Mouse (Mus musculus) kidney, postnatal 0 days (tissue): ENCODE measurements around the gene Mien1. TPM values are rescaled to one million over a fixed set of nuclear protein-coding genes. Genes with fewer than 3 reads are reported as not detected.

Experiments
- ATAC-seq: fragments of 200-750 bp; cut with Nextera tagmentation; replicated peaks from 2 replicates; pipeline ENCODE4 v1.8.0; 2017; ENCODE audit warnings: low read depth, moderate number of reproducible peaks, moderate TSS enrichment, moderate library complexity; ENCODE audit not compliant: low FRiP score
- DNase-seq: peaks from one replicate; pipeline ENCODE4 v3.0.0-alpha.2; 2016; ENCODE audit warnings: low spot score
- H3K27ac ChIP-seq: fragments of 300-500 bp; sonication (generic); 2 replicates; pipeline ENCODE4 v1.5.1; 2014; ENCODE audit warnings: mild to moderate bottlenecking
- H3K27me3 ChIP-seq: fragments of 300-500 bp; sonication (generic); 2 replicates; pipeline ENCODE4 v1.6.1; 2014; ENCODE audit warnings: low read length, mixed read lengths; ENCODE audit not compliant: insufficient read depth
- H3K36me3 ChIP-seq: fragments of 300-500 bp; sonication (generic); 2 replicates; pipeline ENCODE4 v1.6.1; 2014; ENCODE audit warnings: low read length, mixed read lengths; ENCODE audit not compliant: insufficient read depth
- H3K4me1 ChIP-seq: fragments of 300-500 bp; sonication (generic); replicated peaks from 2 replicates; pipeline ENCODE4 v1.6.1; 2014; ENCODE audit warnings: antibody characterized with exemption, low read length, mixed read lengths; ENCODE audit not compliant: insufficient read depth
- H3K4me2 ChIP-seq: fragments of 300-500 bp; sonication (generic); 2 replicates; pipeline ENCODE4 v1.6.1; 2014; ENCODE audit warnings: mild to moderate bottlenecking, low read length, moderate library complexity, mixed read lengths
- H3K4me3 ChIP-seq: fragments of 300-500 bp; sonication (generic); replicated peaks from 2 replicates; pipeline ENCODE4 v1.5.1; 2014; ENCODE audit warnings: low read depth, low read length
- H3K9ac ChIP-seq: fragments of 300-500 bp; sonication (generic); 2 replicates; pipeline ENCODE4 v1.6.1; 2014; ENCODE audit warnings: low read depth, low read length
- H3K9me3 ChIP-seq: fragments of 300-500 bp; sonication (generic); replicated peaks from 2 replicates; pipeline ENCODE4 v1.6.1; 2016; ENCODE audit warnings: low read length, inconsistent platforms, mixed read lengths
- CTCF ChIP-seq: IDR thresholded peaks from 2 replicates; pipeline ENCODE4 v1.5.1; 2016; ENCODE audit warnings: antibody characterized with exemption, low read depth, mild to moderate bottlenecking, moderate library complexity
- WGBS: fragments of 180-500 bp; shearing (Covaris S2); extraction: QIAGEN DNeasy Blood & Tissue Kit; methylation state at CpG from one replicate; pipeline ENCODE4 v1.1.7; 2014; 5-methylcytosine and 5-hydroxymethylcytosine counted together
- polyA plus RNA-seq: library from polyadenylated mRNA; unstranded; fragments of >200 nt; fragmentation: Nextera tagmentation; extraction: Ambion mirVana; gene quantifications from 2 replicates; pipeline ENCODE4 v1.2.1, GENCODE M21; 2015

The Mien1 gene
- polyA plus RNA-seq, 1 experiment from 2014 or later = 155 TPM

DNA sequence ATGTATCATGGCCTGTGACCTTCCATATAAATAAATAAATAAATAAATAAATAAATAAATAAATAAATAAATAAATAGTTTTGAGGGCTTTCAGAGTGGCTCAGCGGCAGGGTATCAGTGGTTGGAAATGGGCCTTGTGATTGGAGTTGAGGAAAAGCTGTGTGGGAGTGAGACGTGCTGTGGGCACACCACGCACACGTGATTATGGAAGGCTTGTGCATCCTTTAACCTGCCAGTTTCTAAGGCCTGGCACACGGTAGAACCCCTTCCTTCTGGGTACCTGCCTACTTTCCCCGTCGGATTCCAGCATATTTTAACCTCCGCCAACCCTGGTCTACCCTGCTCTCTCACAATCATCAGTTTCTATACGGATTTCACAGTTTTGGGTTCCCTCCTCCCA is 18.2 kb upstream of the Mien1 start:
- ATAC-seq (no peak; the same call in none of the 2 replicates), DNase-seq (no peak)
- Histone ChIP-seq H3K4me1 (no peaks in the 10 kb centered on the region), H3K9ac (0 out of 2 replicates have a peak overlapping the region, but pooled peaks have one; percentile 50), H3K4me2 (peak overlapping the region; percentile 82), H3K36me3 (peaks cover 6% of the 10 kb centered on the region; the same call in 1 of the 2 replicates), H3K27me3 (no peaks in the 10 kb centered on the region; the same call in 1 of the 2 replicates), H3K9me3 (no peaks in the 10 kb centered on the region), H3K4me3 (peak overlapping the region; percentile 52), H3K27ac (0 out of 2 replicates have a peak overlapping the region, but pooled peaks have one; percentile 36)
- WGBS = 22% methylated on average over 9 of the region's 9 CpGs
- TF ChIP-seq CTCF = no peak

DNA sequence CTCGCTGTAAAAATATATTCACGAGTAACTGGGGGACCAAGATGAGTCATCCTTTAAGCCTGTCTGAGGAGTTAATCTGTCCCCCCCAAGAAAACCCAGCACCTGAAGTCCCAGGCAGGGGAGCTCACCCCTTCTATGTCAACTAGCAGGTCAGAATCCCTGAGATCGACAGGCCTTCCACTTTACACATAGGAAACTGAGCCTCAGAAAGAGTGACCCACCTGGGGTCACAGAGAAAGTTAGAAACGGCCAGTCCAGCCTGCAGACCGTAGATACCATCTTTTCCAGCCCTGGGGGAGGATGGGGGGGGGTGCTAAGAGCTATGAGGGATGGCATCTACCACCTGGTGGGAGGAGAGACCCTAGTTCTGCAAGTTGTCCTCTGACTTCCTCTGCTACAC is 17.8 kb upstream of the Mien1 start:
- Histone ChIP-seq H3K27ac (no peak overlapping the region), H3K4me2 (no peak overlapping the region), H3K4me3 (no peak overlapping the region), H3K27me3 (no peaks in the 10 kb centered on the region; the same call in 1 of the 2 replicates), H3K4me1 (no peaks in the 10 kb centered on the region), H3K36me3 (peaks cover 6% of the 10 kb centered on the region; the same call in 1 of the 2 replicates), H3K9ac (no peak overlapping the region), H3K9me3 (no peaks in the 10 kb centered on the region)
- ATAC-seq = peak; percentile 6; the same call in 1 of the 2 replicates
- 59% methylated on average over 5 of the region's 5 CpGs for WGBS
- DNase-seq = no peak
- TF ChIP-seq CTCF = no peak

DNA sequence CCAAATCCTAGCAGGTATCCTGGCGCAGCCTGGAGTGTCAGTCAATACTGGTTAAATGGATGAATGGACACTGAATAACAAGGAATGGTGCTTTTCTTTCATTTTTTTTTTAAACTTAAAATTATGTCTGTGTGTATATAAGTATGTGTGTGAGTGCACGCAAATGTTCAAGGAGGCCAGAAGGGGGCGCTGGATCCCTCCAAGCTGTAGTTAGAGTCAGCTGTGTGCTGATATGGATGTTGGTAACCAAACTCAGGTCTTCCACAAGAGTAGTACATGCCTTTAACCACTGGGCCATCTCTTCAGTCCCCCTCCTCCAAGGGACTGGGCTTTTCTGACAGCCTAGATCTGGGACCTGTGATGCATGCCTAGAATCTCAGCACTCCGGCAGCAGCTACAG is 16.7 kb upstream of the Mien1 start:
- ATAC-seq (no peak), DNase-seq (no peak)
- 87% methylated on average over 4 of the region's 4 CpGs for WGBS
- Histone ChIP-seq H3K4me2 (no peak overlapping the region), H3K4me3 (no peak overlapping the region), H3K4me1 (no peaks in the 10 kb centered on the region), H3K9ac (no peak overlapping the region), H3K27ac (no peak overlapping the region), H3K27me3 (no peaks in the 10 kb centered on the region; the same call in 1 of the 2 replicates), H3K36me3 (peaks cover 12% of the 10 kb centered on the region; the same call in 1 of the 2 replicates), H3K9me3 (no peaks in the 10 kb centered on the region)
- peak; percentile 53 for TF ChIP-seq CTCF

DNA sequence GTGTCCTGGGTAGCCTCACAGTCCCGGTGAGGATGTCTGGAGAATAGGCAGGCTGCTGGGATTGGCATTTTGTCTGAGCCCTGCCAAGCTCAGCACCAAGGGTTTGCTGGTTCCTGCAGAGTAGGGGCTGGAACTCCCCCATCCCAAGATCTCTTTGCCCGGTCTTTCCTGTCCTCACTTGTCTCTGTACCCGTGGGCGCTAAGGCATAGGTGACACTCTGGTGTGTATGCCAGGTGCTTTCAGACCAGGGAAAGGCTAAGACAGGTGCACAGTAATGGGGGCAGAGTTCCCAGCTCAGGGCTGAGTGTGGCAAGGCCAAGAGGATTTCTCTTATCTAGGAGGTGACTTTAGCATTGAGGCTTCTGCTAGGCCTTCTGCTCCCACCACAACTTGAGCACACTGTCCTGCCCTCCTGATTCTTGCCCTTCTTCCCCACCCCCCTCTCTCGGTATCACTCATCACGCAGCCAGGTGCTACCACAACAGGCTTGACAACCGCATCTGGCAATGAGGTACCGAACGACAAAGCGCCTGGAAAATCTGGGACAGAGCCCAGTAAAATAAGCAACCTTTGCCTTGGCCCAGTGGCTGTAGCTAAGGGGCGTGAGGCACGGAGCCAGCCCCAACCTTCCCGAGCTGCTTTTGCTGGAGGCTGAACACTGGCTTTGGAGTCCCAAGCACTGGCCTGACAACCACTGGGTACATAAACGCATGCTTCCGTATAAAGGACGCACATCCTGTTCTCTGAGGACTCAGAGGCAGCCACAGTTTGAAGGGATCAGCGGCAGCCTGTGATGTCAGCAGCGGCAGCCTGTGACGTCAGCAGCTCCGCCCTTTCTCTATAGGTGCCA is 11.4 kb upstream of the Mien1 start:
- Histone ChIP-seq H3K4me2 (peak overlapping the region; percentile 54), H3K36me3 (peaks cover 12% of the 10 kb centered on the region; the same call in 1 of the 2 replicates), H3K4me1 (peaks cover 6% of the 10 kb centered on the region; the same call in 1 of the 2 replicates), H3K4me3 (no peak overlapping the region; the same call in 1 of the 2 replicates), H3K27me3 (no peaks in the 10 kb centered on the region), H3K27ac (no peak overlapping the region), H3K9ac (no peak overlapping the region), H3K9me3 (no peaks in the 10 kb centered on the region)
- no peak for ATAC-seq
- 76% methylated on average over 20 of the region's 20 CpGs for WGBS
- DNase-seq = no peak
- no peak for TF ChIP-seq CTCF

DNA sequence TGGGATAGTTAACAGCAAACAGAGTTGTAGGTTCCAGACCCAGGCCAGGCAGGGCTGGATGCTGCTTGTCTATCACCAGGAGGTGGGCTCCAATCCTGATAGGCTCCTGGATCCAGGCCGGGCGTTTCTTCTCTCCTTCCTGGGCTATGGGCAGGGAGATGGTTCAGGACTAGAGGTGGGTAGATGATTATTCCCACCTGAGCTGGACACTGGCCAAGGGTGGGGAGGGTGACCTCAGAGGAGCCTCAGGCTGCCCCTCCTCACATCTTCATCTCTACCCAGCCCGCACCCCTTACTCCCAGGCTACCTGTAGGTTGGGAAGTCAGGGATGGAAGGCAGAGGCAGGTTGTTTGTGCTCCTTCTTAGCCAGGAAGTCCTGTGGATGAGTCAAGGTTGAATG is 10.6 kb upstream of the Mien1 start:
- DNase-seq (no peak), ATAC-seq (no peak)
- H3K27ac ChIP-seq = 0 out of 2 replicates have a peak overlapping the region, but pooled peaks have one; percentile 42
- peak overlapping the region; percentile 34 for H3K4me3 ChIP-seq
- H3K27me3 ChIP-seq = no peaks in the 10 kb centered on the region
- H3K9me3 ChIP-seq = no peaks in the 10 kb centered on the region
- WGBS = 69% methylated on average over 3 of the region's 3 CpGs
- H3K9ac ChIP-seq = no peak overlapping the region
- peak overlapping the region; percentile 54 for H3K4me2 ChIP-seq
- H3K4me1 ChIP-seq = peaks cover 6% of the 10 kb centered on the region; the same call in 1 of the 2 replicates
- no peak for TF ChIP-seq CTCF
- 0 out of 2 replicates have a peak, but pooled peaks cover 6% of the 10 kb centered on the region for H3K36me3 ChIP-seq

DNA sequence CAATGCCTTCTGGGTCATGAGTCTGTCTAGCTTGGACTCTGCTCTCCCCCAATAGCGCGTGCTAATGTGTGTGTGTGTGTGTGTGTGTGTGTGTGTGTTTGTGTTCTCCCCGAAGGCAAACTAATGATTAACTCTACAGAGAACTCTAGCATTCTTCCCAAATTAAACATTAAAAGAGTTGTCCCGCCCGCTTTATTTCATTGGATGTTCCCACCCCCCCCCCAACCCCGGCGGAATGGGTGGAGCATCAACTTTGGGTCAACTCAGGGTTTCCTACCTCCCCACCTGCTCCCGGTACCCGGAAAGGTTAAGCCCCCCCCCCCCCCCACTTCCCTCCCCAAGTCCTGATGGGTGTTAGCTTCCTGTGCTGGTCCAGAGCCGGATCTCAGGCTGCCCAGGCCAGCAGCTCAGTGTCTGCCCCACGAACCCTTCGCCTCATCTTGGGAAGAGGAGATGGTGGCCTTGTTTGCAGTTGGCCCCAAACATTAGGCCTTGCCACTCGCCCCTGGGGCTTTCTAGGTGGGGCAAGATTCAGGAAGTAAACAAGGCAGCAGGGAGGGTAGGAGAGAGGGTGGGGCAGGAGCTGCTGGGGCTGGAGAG is 9.5 kb upstream of the Mien1 start:
- H3K27me3 ChIP-seq = no peaks in the 10 kb centered on the region
- peak; percentile 57 for DNase-seq
- H3K9ac ChIP-seq = peak overlapping the region; percentile 66; the same call in 1 of the 2 replicates
- H3K27ac ChIP-seq = peak overlapping the region; percentile 96
- H3K4me2 ChIP-seq = peak overlapping the region; percentile 54
- 31% methylated on average over 13 of the region's 13 CpGs for WGBS
- peak; percentile 42; the same call in 1 of the 2 replicates for ATAC-seq
- H3K4me3 ChIP-seq = peak overlapping the region; percentile 42
- peaks cover 6% of the 10 kb centered on the region; the same call in 1 of the 2 replicates for H3K4me1 ChIP-seq
- H3K9me3 ChIP-seq = no peaks in the 10 kb centered on the region
- H3K36me3 ChIP-seq = 0 out of 2 replicates have a peak, but pooled peaks cover 6% of the 10 kb centered on the region
- TF ChIP-seq CTCF = no peak
